Mouse (Mus musculus) neural tube, embryonic 10.5 days (tissue): Measurements from ENCODE around the gene Psmb3.

Experiments used
- DNase-seq: peaks from one replicate; pipeline ENCODE4 v3.0.0-alpha.2; 2017; ENCODE audit warnings: low spot score; ENCODE audit errors: extremely low spot score

The Psmb3 gene

DNA sequence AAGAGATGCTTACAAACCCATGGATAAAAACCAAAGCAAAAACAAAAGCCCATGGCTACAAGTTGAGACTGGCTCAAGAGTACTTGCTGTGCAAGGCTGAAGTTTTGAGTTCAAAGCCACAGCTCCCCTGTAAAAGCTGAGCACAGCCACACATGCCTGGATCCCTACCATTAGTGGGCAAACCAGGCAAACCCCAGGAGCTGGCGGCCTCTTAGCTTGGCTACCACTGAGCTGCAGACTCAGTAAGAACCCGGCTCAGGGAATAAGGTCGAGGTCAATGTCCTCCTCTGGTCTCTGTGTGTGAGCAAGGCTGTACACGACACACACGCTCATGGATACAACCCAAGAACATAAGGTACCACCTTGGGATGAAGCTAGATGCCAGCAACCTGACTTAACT lies 45.3 kb downstream of the Psmb3 start:
- no peak for DNase-seq

DNA sequence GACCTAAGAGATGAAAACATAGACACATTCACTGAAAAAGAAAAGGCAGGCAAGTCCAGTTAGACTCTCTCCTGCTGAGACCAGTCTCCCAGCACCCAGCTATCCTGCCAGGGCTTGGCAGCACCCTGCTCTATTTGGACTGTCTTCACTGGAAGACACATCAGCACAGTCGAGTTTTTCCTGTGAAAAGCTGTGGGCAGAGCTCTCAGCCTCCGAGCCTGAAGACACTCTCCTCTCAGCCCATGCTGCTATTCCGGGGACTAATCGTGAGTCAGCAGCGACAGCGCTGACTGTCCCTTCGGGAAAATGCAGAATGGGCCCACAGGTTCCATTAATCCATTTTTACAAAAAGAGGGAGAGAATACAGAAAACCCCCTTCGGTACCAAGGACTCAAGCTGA lies 50.1 kb downstream of the Psmb3 start:
- DNase-seq: no peak

DNA sequence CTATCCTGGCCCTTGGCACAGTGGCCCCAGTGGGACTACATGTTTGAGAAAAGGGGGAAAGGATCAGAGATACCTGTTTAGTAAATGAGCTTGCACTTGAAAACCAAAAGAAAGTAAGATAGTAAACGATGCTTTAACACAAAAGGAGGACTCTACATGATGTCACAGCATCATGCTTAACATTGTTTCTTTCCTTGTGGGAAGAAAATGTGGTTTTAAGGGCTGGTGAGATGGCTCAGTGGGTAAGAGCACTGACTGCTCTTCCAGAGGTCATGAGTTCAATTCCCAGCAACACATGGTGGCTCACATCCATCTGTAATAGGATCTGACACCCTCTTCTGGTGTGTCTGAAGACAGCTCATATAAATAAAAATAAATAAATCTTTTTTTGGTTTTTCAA lies 54.9 kb downstream of the Psmb3 start:
- no peak for DNase-seq

DNA sequence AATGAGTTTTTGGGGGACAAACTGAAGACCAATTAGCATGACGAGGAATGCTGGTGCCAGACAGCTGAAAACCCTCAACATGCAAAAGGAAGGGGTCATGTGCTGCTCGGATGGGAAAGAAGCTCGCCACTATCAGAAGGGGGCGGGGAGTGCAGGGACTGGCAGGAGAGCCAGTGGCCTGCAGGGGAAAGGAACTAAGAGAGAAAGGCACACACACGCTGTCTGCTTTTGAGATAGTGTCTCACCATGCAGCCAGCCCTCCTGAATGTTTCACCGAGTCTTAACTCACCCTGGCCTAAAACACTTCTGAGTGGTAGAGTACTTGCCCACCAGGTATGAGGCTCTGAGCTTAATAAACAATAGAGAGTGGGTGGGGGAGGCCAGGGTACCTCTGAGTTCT lies 55.7 kb downstream of the Psmb3 start:
- DNase-seq: no peak

DNA sequence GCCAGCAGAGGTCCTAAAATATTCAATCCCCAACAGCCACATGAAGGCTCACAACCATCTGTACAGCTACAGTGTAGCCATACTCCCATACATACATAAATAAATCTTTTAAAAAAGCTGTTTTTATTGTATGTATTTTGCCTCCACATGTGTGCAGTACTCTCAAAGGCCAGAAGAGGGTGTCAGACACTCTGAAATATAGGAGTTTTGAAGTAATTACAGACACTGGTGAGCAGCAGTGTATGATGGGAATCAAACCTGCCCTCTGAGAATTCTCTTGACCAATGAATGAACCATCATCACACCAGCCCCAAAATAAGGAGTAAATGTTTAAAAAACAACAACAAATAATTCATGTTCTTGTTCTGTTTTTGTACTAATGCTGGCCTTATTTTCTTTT lies 58.4 kb downstream of the Psmb3 start:
- no peak for DNase-seq
